Comparison of ENCODE assay signal across 26 mouse cellular contexts in genomic region chr6:39914956-39915355, GRCm38 (mm10). TPM values are rescaled to one million over a fixed set of nuclear protein-coding genes. Genes with fewer than 3 reads are reported as not detected.
DNase-seq lines count a peak whose midpoint lies in the region; ATAC-seq lines count a peak whose summit lies in the region.
"Had no signal": no experiment of that assay in that cellular context is flagged by ENCODE, and none has a peak within 500 bp of the region (broad histone marks: within the 10 kb centered on the region; RNA-seq: fewer than 3 reads in every experiment).

No protein-coding gene starts in this region.

- ATAC-seq in hindbrain, embryonic 16.5 days: 0 out of 2 replicates have a peak, but pooled peaks have one; percentile 22
- ATAC-seq in hindbrain, embryonic 14.5 days (ENCODE audit: low FRiP score): no peak
- ATAC-seq: activated CD4-positive, CD25-positive, alpha-beta regulatory T cell, adult 4 months; CD4-positive, CD25-positive, alpha-beta regulatory T cell, adult 4 months; forebrain, embryonic 14.5 days; forebrain, embryonic 16.5 days; Patski had no signal

- H3K4me3 ChIP-seq in hindbrain, embryonic 16.5 days (ENCODE audit: low read length): no peak overlapping the region
- no peak overlapping the region for H3K4me3 ChIP-seq in hindbrain, embryonic 14.5 days (replicated peaks; ENCODE audit: low read length)
- H3K4me3 ChIP-seq: embryonic facial prominence, embryonic 13.5 days; embryonic facial prominence, embryonic 15.5 days; erythroblast, embryonic 14.5 days; forebrain, embryonic 10.5 days; forebrain, embryonic 12.5 days had no signal

- no peak overlapping the region for H3K27ac ChIP-seq in hindbrain, embryonic 16.5 days (ENCODE audit: low read depth, low read length)
- H3K27ac ChIP-seq in hindbrain, embryonic 14.5 days: no peak overlapping the region
- H3K27ac ChIP-seq: embryonic facial prominence, embryonic 13.5 days; embryonic facial prominence, embryonic 15.5 days; forebrain, embryonic 10.5 days; forebrain, embryonic 12.5 days had no signal

- no peak overlapping the region for H3K4me2 ChIP-seq in hindbrain, embryonic 16.5 days (ENCODE audit: low read length)
- H3K4me2 ChIP-seq in hindbrain, embryonic 14.5 days (replicated peaks): no peak overlapping the region
- H3K4me2 ChIP-seq: embryonic facial prominence, embryonic 13.5 days; embryonic facial prominence, embryonic 15.5 days; forebrain, embryonic 12.5 days had no signal

- DNase-seq in cerebellum, adult 9-11 months: peak; percentile 20
- DNase-seq in cerebellum, adult 11 months: no peak
- DNase-seq in cerebellum, postnatal 14 days: peak; percentile 20 to 26
- DNase-seq in cerebellum, adult 9-10 months: no peak
- no peak for DNase-seq in hindbrain, embryonic 14.5 days (ENCODE audit: low spot score)
- DNase-seq in right cerebral cortex, adult 18-20 months: peak; percentile 45
- DNase-seq in right cerebral cortex, postnatal 25 days: no peak
- DNase-seq: adrenal gland, adult 8-10 months; adrenal gland, postnatal 14 days; adrenal gland, postnatal 36 days; B cell, adult 2 months; cerebellum, adult 8-10 months; embryo, embryonic 11 days had no signal

- 36% methylated on average over 8 of the region's 8 CpGs for WGBS in hindbrain, embryonic 16.5 days
- 43% methylated on average over 8 of the region's 8 CpGs for WGBS in hindbrain, embryonic 14.5 days

- H3K27me3 ChIP-seq in hindbrain, embryonic 16.5 days (replicated peaks; ENCODE audit: control insufficient read depth, insufficient read depth, low read length): no peaks in the 10 kb centered on the region
- H3K27me3 ChIP-seq in hindbrain, embryonic 14.5 days (ENCODE audit: control insufficient read depth, insufficient read depth, low read length): no peaks in the 10 kb centered on the region
- H3K27me3 ChIP-seq: CH12.LX; embryonic facial prominence, embryonic 13.5 days; embryonic facial prominence, embryonic 15.5 days; forebrain, embryonic 12.5 days had no signal

- no peaks in the 10 kb centered on the region for H3K9me3 ChIP-seq in hindbrain, embryonic 16.5 days (ENCODE audit: control insufficient read depth, low read length)
- no peaks in the 10 kb centered on the region for H3K9me3 ChIP-seq in hindbrain, embryonic 14.5 days (ENCODE audit: control insufficient read depth, low read length)
- H3K9me3 ChIP-seq: embryonic facial prominence, embryonic 13.5 days; embryonic facial prominence, embryonic 15.5 days; forebrain, embryonic 10.5 days; forebrain, embryonic 12.5 days; G1E had no signal

- peaks cover 11% of the 10 kb centered on the region for H3K4me1 ChIP-seq in hindbrain, embryonic 16.5 days (ENCODE audit: control insufficient read depth, insufficient read depth, low read depth, low read length)
- peaks cover 20% of the 10 kb centered on the region for H3K4me1 ChIP-seq in hindbrain, embryonic 14.5 days (replicated peaks; ENCODE audit: control insufficient read depth, insufficient read depth, low read length)
- H3K4me1 ChIP-seq: embryonic facial prominence, embryonic 13.5 days; embryonic facial prominence, embryonic 15.5 days had no signal

- H3K36me3 ChIP-seq in hindbrain, embryonic 16.5 days (ENCODE audit: control insufficient read depth, insufficient read depth, low read length): no peaks in the 10 kb centered on the region
- H3K36me3 ChIP-seq in hindbrain, embryonic 14.5 days (replicated peaks; ENCODE audit: control insufficient read depth, insufficient read depth): no peaks in the 10 kb centered on the region
- H3K36me3 ChIP-seq: embryonic facial prominence, embryonic 13.5 days; embryonic facial prominence, embryonic 15.5 days; forebrain, embryonic 10.5 days; forebrain, embryonic 12.5 days; G1E had no signal

- H3K9ac ChIP-seq in hindbrain, embryonic 16.5 days (ENCODE audit: low read depth, low read length): no peak overlapping the region
- no peak overlapping the region for H3K9ac ChIP-seq in hindbrain, embryonic 14.5 days
- H3K9ac ChIP-seq: embryonic facial prominence, embryonic 13.5 days; embryonic facial prominence, embryonic 15.5 days; forebrain, embryonic 12.5 days had no signal

RNA-seq across cellular contexts. Expression of gene Tmem178b, which starts 41.9 kb away (rescaled TPM):
- polyA plus RNA-seq in hindbrain, embryonic 16.5 days (2015; fragmentation: Nextera tagmentation; extraction: Ambion mirVana): 31.2 and 35.5 TPM in 2 replicates
- polyA plus RNA-seq in hindbrain, embryonic 14.5 days (2014; fragmentation: Nextera tagmentation; extraction: Ambion mirVana): 40.8 and 43.8 TPM in 2 replicates
- polyA plus RNA-seq: activated CD4-positive, CD25-positive, alpha-beta regulatory T cell, adult 4 months; erythroblast, embryonic 14.5 days; G1E; Patski had no signal

Comparison
In these comparisons a context has a peak if more than half of its experiments do, and no peak if none do; other contexts are left out.
1. DNase-seq: peak in cerebellum, adult 9-11 months (single experiment), cerebellum, postnatal 14 days (2 of 2) and right cerebral cortex, adult 18-20 months (single experiment); none in cerebellum, adult 11 months (single experiment), cerebellum, adult 9-10 months (single experiment), hindbrain, embryonic 14.5 days (single experiment) and right cerebral cortex, postnatal 25 days (single experiment).